Comparison of ENCODE assay signal across 8 mouse cellular contexts in genomic region chr5:125404903-125405545, GRCm38 (mm10). TPM values are rescaled to one million over a fixed set of nuclear protein-coding genes. Genes with fewer than 3 reads are reported as not detected.
A peak's percentile ranks its signal among the peaks of the same experiment; 100 is the strongest.
DNase-seq lines count a peak whose midpoint lies in the region; ATAC-seq and TF ChIP-seq lines count a peak whose summit lies in the region.

No protein-coding gene starts in this region.

- no peaks in the 10 kb centered on the region for H3K36me3 ChIP-seq in heart, embryonic 11.5 days (ENCODE audit: control insufficient read depth, insufficient read depth, low read length)
- H3K36me3 ChIP-seq in liver, embryonic 14.5 days (replicated peaks; ENCODE audit: control insufficient read depth, insufficient read depth, low read depth): no peaks in the 10 kb centered on the region
- H3K36me3 ChIP-seq in neural tube, embryonic 12.5 days: no peaks in the 10 kb centered on the region

- peak; percentile 41; the same call in 1 of the 2 replicates for TF ChIP-seq POLR2A in embryonic fibroblast, embryonic 13.5 days (IDR thresholded peaks at IDR 0.05; ENCODE audit: low read depth, low read length)

- under 1% methylated on average over 28 of the region's 28 CpGs for WGBS in heart, embryonic 11.5 days (ENCODE audit: insufficient replicate concordance)
- under 1% methylated on average over 28 of the region's 28 CpGs for WGBS in liver, embryonic 14.5 days (ENCODE audit: insufficient replicate concordance)
- WGBS in neural tube, embryonic 12.5 days: under 1% methylated on average over 28 of the region's 28 CpGs

- no peaks in the 10 kb centered on the region for H3K9me3 ChIP-seq in heart, embryonic 11.5 days (replicated peaks; ENCODE audit: control insufficient read depth, low read length)
- H3K9me3 ChIP-seq in liver, embryonic 14.5 days (ENCODE audit: control insufficient read depth, low read length): no peaks in the 10 kb centered on the region
- H3K9me3 ChIP-seq in neural tube, embryonic 12.5 days: no peaks in the 10 kb centered on the region

- peak overlapping the region; percentile 53 for H3K4me3 ChIP-seq in embryonic fibroblast, embryonic 13.5 days (ENCODE audit: insufficient read depth, low read length)
- H3K4me3 ChIP-seq in heart, embryonic 11.5 days (ENCODE audit: low read depth, low read length): peak overlapping the region; percentile 70
- H3K4me3 ChIP-seq in liver, embryonic 14.5 days (ENCODE audit: insufficient read depth in 1 of 2, low read depth in 2 of 2, low read length in 2 of 2): peak overlapping the region; percentile 74 to 91
- peak overlapping the region; percentile 58 for H3K4me3 ChIP-seq in neural tube, embryonic 12.5 days

- peak overlapping the region; percentile 85 for H3K4me2 ChIP-seq in heart, embryonic 11.5 days
- peak overlapping the region; percentile 96 for H3K4me2 ChIP-seq in liver, embryonic 14.5 days (ENCODE audit: low read depth)
- H3K4me2 ChIP-seq in neural tube, embryonic 12.5 days (replicated peaks): peak overlapping the region; percentile 78

- H3K4me1 ChIP-seq in embryonic fibroblast, embryonic 13.5 days (ENCODE audit: control insufficient read depth, insufficient read depth, low read length): peaks cover 4% of the 10 kb centered on the region; the same call in 1 of the 2 replicates
- H3K4me1 ChIP-seq in heart, embryonic 11.5 days (ENCODE audit: control insufficient read depth, insufficient read depth, low read length): peaks cover 9% of the 10 kb centered on the region
- H3K4me1 ChIP-seq in liver, embryonic 14.5 days (replicated peaks; ENCODE audit: control insufficient read depth in 2 of 2, insufficient read depth in 2 of 2, low read length in 1 of 2): peaks cover 12 to 33% of the 10 kb centered on the region in 2 experiments
- peaks cover 21% of the 10 kb centered on the region for H3K4me1 ChIP-seq in neural tube, embryonic 12.5 days

- H3K27me3 ChIP-seq in heart, embryonic 11.5 days (ENCODE audit: control insufficient read depth, insufficient read depth, low read length): no peaks in the 10 kb centered on the region
- H3K27me3 ChIP-seq in liver, embryonic 14.5 days (ENCODE audit: control insufficient read depth, insufficient read depth, low read length): peaks cover 7% of the 10 kb centered on the region; the same call in 1 of the 2 replicates
- H3K27me3 ChIP-seq in neural tube, embryonic 12.5 days (replicated peaks): no peaks in the 10 kb centered on the region

- TF ChIP-seq CTCF in embryonic fibroblast, embryonic 13.5 days (IDR thresholded peaks at IDR 0.05; ENCODE audit: borderline replicate concordance, insufficient read depth, low read length): no peak
- no peak for TF ChIP-seq CTCF in liver, embryonic 14.5 days (IDR thresholded peaks at IDR 0.05; ENCODE audit: low read depth)

- TF ChIP-seq EP300 in liver, embryonic 14.5 days (IDR thresholded peaks at IDR 0.05; ENCODE audit: low read depth): no peak

- DNase-seq in A20 (ENCODE audit: low read depth, low spot score): peak; percentile 92
- DNase-seq in T-cell, adult 2 months (ENCODE audit: low spot score): peak; percentile 38
- peak; percentile 52 to 74 for DNase-seq in kidney, postnatal 25 days
- peak in 1 of 3 experiments; percentile 61 for DNase-seq in liver, embryonic 14.5 days (ENCODE audit: low read depth in 3 of 3, low spot score in 3 of 3)
- DNase-seq in testis, postnatal 14 days (ENCODE audit: low spot score): peak; percentile 50

- no peak; the same call in 1 of the 2 replicates for ATAC-seq in heart, embryonic 11.5 days (replicated peaks; ENCODE audit: insufficient number of reproducible peaks, low FRiP score, low TSS enrichment)
- peak; percentile 14; the same call in 1 of the 2 replicates for ATAC-seq in liver, embryonic 14.5 days (ENCODE audit: insufficient read depth)
- 0 out of 2 replicates have a peak, but pooled peaks have one; percentile 29 for ATAC-seq in neural tube, embryonic 12.5 days (ENCODE audit: low FRiP score, low read depth)

- peak overlapping the region; percentile 69 for H3K9ac ChIP-seq in heart, embryonic 11.5 days (ENCODE audit: low read depth, low read length)
- peak overlapping the region; percentile 86 for H3K9ac ChIP-seq in liver, embryonic 14.5 days (replicated peaks)
- peak overlapping the region; percentile 41 for H3K9ac ChIP-seq in neural tube, embryonic 12.5 days

- peak overlapping the region; percentile 86 for H3K27ac ChIP-seq in embryonic fibroblast, embryonic 13.5 days (ENCODE audit: insufficient read depth, low read length)
- H3K27ac ChIP-seq in heart, embryonic 11.5 days (ENCODE audit: low read depth, low read length): peak overlapping the region; percentile 84
- H3K27ac ChIP-seq in liver, embryonic 14.5 days: peak overlapping the region; percentile 81
- peak overlapping the region; percentile 60 for H3K27ac ChIP-seq in neural tube, embryonic 12.5 days

RNA-seq across cellular contexts. Expression of gene Ubc, which starts 15.0 kb away (rescaled TPM):
- 543 and 665 TPM in 2 replicates for polyA plus RNA-seq in embryonic fibroblast, embryonic 13.5 days (2011; ENCODE audit: insufficient read length, low read depth, missing spikeins)
- 833 and 922 TPM in 2 replicates for polyA plus RNA-seq in heart, embryonic 11.5 days (2014; fragmentation: Nextera tagmentation; extraction: Ambion mirVana)
- polyA plus RNA-seq in liver, embryonic 14.5 days (2012; rRNA removed): 155 and 221 TPM in 2 replicates
- 313 and 374 TPM in 2 replicates for polyA plus RNA-seq in liver, embryonic 14.5 days (2014; fragmentation: Nextera tagmentation; extraction: Ambion mirVana)
- 1,083 and 1,154 TPM in 2 replicates for polyA plus RNA-seq in neural tube, embryonic 12.5 days (2016; fragmentation: Nextera tagmentation; extraction: Ambion mirVana)

RNA-seq across cellular contexts. Expression of gene Gm10382, which starts 15.9 kb away (rescaled TPM):
- not detected in 2 replicates for polyA plus RNA-seq in embryonic fibroblast, embryonic 13.5 days (2011; ENCODE audit: insufficient read length, low read depth, missing spikeins)
- polyA plus RNA-seq in heart, embryonic 11.5 days (2014; fragmentation: Nextera tagmentation; extraction: Ambion mirVana): 0.42 TPM in 1 of 2 replicates, not detected in the other
- polyA plus RNA-seq in liver, embryonic 14.5 days (2012; rRNA removed): 0.05 and 0.10 TPM in 2 replicates
- not detected in 2 replicates for polyA plus RNA-seq in liver, embryonic 14.5 days (2014; fragmentation: Nextera tagmentation; extraction: Ambion mirVana)
- polyA plus RNA-seq in neural tube, embryonic 12.5 days (2016; fragmentation: Nextera tagmentation; extraction: Ambion mirVana): 0.92 and 1.1 TPM in 2 replicates

RNA-seq across cellular contexts. Expression of gene Dhx37, which starts 28.9 kb away (rescaled TPM):
- polyA plus RNA-seq in embryonic fibroblast, embryonic 13.5 days (2011; ENCODE audit: insufficient read length, low read depth, missing spikeins): 18.6 and 27.6 TPM in 2 replicates
- polyA plus RNA-seq in heart, embryonic 11.5 days (2014; fragmentation: Nextera tagmentation; extraction: Ambion mirVana): 9.9 and 10.6 TPM in 2 replicates
- polyA plus RNA-seq in liver, embryonic 14.5 days (2012; rRNA removed): 5.5 and 8.1 TPM in 2 replicates
- polyA plus RNA-seq in liver, embryonic 14.5 days (2014; fragmentation: Nextera tagmentation; extraction: Ambion mirVana): 2.0 and 2.2 TPM in 2 replicates
- polyA plus RNA-seq in neural tube, embryonic 12.5 days (2016; fragmentation: Nextera tagmentation; extraction: Ambion mirVana): 15.0 and 15.6 TPM in 2 replicates

RNA-seq across cellular contexts. Expression of gene Bri3bp, which starts 36.3 kb away (rescaled TPM):
- 30.2 and 37.5 TPM in 2 replicates for polyA plus RNA-seq in embryonic fibroblast, embryonic 13.5 days (2011; ENCODE audit: insufficient read length, low read depth, missing spikeins)
- 30.8 and 32.7 TPM in 2 replicates for polyA plus RNA-seq in heart, embryonic 11.5 days (2014; fragmentation: Nextera tagmentation; extraction: Ambion mirVana)
- 3.7 and 4.9 TPM in 2 replicates for polyA plus RNA-seq in liver, embryonic 14.5 days (2012; rRNA removed)
- 16.4 and 21.1 TPM in 2 replicates for polyA plus RNA-seq in liver, embryonic 14.5 days (2014; fragmentation: Nextera tagmentation; extraction: Ambion mirVana)
- 37.0 and 39.2 TPM in 2 replicates for polyA plus RNA-seq in neural tube, embryonic 12.5 days (2016; fragmentation: Nextera tagmentation; extraction: Ambion mirVana)
